Mouse (Mus musculus) midbrain, postnatal 0 days (tissue): ENCODE data around the gene Cdh23. TPM values are rescaled to one million over a fixed set of nuclear protein-coding genes. Genes with fewer than 3 reads are reported as not detected.

Source experiments
- ATAC-seq: fragments of 200-750 bp; cut with Nextera tagmentation; 2 replicates; pipeline ENCODE4 v1.8.0; 2017; ENCODE audit warnings: moderate number of reproducible peaks, mild to moderate bottlenecking, moderate TSS enrichment, moderate library complexity; ENCODE audit not compliant: low FRiP score
- DNase-seq: peaks from one replicate; pipeline ENCODE4 v3.0.0-alpha.2; 2015; ENCODE audit warnings: low spot score
- H3K27ac ChIP-seq: fragments of 300-500 bp; sonication (generic); 2 replicates; pipeline ENCODE4 v1.5.1; 2014; ENCODE audit warnings: low read depth, mild to moderate bottlenecking, low read length, mixed read lengths
- H3K27me3 ChIP-seq: fragments of 300-500 bp; sonication (generic); 2 replicates; pipeline ENCODE4 v1.6.1; 2014; ENCODE audit warnings: low read length, control low read depth, mixed read lengths; ENCODE audit not compliant: insufficient read depth
- H3K36me3 ChIP-seq: fragments of 300-500 bp; sonication (generic); 2 replicates; pipeline ENCODE4 v1.6.1; 2014; ENCODE audit warnings: low read length, control low read depth, mixed read lengths; ENCODE audit not compliant: insufficient read depth
- H3K4me1 ChIP-seq: fragments of 300-500 bp; sonication (generic); 2 replicates; pipeline ENCODE4 v1.6.1; 2014; ENCODE audit warnings: mild to moderate bottlenecking, control low read depth, antibody characterized with exemption, low read length, mixed read lengths; ENCODE audit not compliant: insufficient read depth
- H3K4me2 ChIP-seq: fragments of 300-500 bp; sonication (generic); 2 replicates; pipeline ENCODE4 v1.6.1; 2014; ENCODE audit warnings: low read depth, mild to moderate bottlenecking, low read length, mixed read lengths; ENCODE audit not compliant: poor library complexity, severe bottlenecking
- H3K4me3 ChIP-seq: fragments of 300-500 bp; sonication (generic); 2 replicates; pipeline ENCODE4 v1.5.1; 2014; ENCODE audit warnings: low read depth, mild to moderate bottlenecking, low read length, moderate library complexity
- H3K9ac ChIP-seq: fragments of 300-500 bp; sonication (generic); replicated peaks from 2 replicates; pipeline ENCODE4 v1.6.1; 2014; ENCODE audit warnings: mild to moderate bottlenecking, low read length, moderate library complexity, mixed read lengths; ENCODE audit not compliant: poor library complexity, severe bottlenecking
- H3K9me3 ChIP-seq: fragments of 300-500 bp; sonication (generic); 2 replicates; pipeline ENCODE4 v1.6.1; 2016; ENCODE audit warnings: low read length, control low read depth
- CTCF ChIP-seq: IDR thresholded peaks from 2 replicates; pipeline ENCODE4 v1.5.1; 2016; ENCODE audit warnings: antibody characterized with exemption, mild to moderate bottlenecking
- WGBS: fragments of 180-500 bp; shearing (Covaris S2); extraction: QIAGEN DNeasy Blood & Tissue Kit; methylation state at CpG from one replicate; pipeline ENCODE4 v1.1.7; 2014; 5-methylcytosine and 5-hydroxymethylcytosine counted together
- polyA plus RNA-seq: library from polyadenylated mRNA; unstranded; fragments of >200 nt; fragmentation: Nextera tagmentation; extraction: Ambion mirVana; gene quantifications from 2 replicates; pipeline ENCODE4 v1.2.1, GENCODE M21; 2015
- total RNA-seq: library from RNA; depleted of rRNA; stranded (reverse); fragments of >200 nt; gene quantifications from 2 replicates; pipeline ENCODE4 v1.2.3, GENCODE M21; 2014

Gene Cdh23
- total and polyA plus RNA-seq, 2 experiments from 2014 or later = 4.8 to 20.8 TPM

- H3K27me3 ChIP-seq = no peaks in the 10 kb centered on the region
- DNase-seq (no peak), ATAC-seq (no peak)
- TF ChIP-seq CTCF = no peak
- WGBS = 72% methylated on average over 13 of the region's 13 CpGs
- H3K4me2 ChIP-seq = no peak overlapping the region
- H3K27ac ChIP-seq = no peak overlapping the region
- H3K36me3 ChIP-seq = no peaks in the 10 kb centered on the region
- no peak overlapping the region for H3K4me3 ChIP-seq
- H3K9ac ChIP-seq = no peak overlapping the region
- H3K4me1 ChIP-seq = no peaks in the 10 kb centered on the region
- no peaks in the 10 kb centered on the region for H3K9me3 ChIP-seq
These were observed 426.9 kb downstream of the Cdh23 start for GRCm38 (mm10) chr10:60269141-60270064.

- Histone ChIP-seq H3K4me1 (no peaks in the 10 kb centered on the region), H3K4me3 (no peak overlapping the region), H3K9ac (no peak overlapping the region), H3K27ac (no peak overlapping the region), H3K36me3 (no peaks in the 10 kb centered on the region), H3K4me2 (no peak overlapping the region), H3K27me3 (no peaks in the 10 kb centered on the region), H3K9me3 (no peaks in the 10 kb centered on the region)
- WGBS = 93% methylated on average over 10 of the region's 11 CpGs
- ATAC-seq (no peak), DNase-seq (no peak)
- no peak for TF ChIP-seq CTCF
These were observed 427.6 kb downstream of the Cdh23 start for GRCm38 (mm10) chr10:60268738-60269137.

- Histone ChIP-seq H3K9ac (no peak overlapping the region), H3K4me2 (no peak overlapping the region), H3K4me1 (no peaks in the 10 kb centered on the region), H3K27ac (no peak overlapping the region), H3K4me3 (no peak overlapping the region), H3K27me3 (no peaks in the 10 kb centered on the region), H3K36me3 (no peaks in the 10 kb centered on the region), H3K9me3 (no peaks in the 10 kb centered on the region)
- no peak for ATAC-seq
- DNase-seq = no peak
- TF ChIP-seq CTCF = no peak
- WGBS = 93% methylated on average over 8 of the region's 8 CpGs
These were observed 429.4 kb downstream of the Cdh23 start for GRCm38 (mm10) chr10:60266842-60267401.

- Histone ChIP-seq H3K27ac (no peak overlapping the region), H3K4me2 (no peak overlapping the region), H3K9ac (no peak overlapping the region), H3K9me3 (no peaks in the 10 kb centered on the region), H3K4me1 (no peaks in the 10 kb centered on the region), H3K4me3 (no peak overlapping the region), H3K36me3 (no peaks in the 10 kb centered on the region), H3K27me3 (no peaks in the 10 kb centered on the region)
- WGBS = 77% methylated on average over 10 of the region's 10 CpGs
- DNase-seq (peak; percentile 61), ATAC-seq (no peak)
- no peak for TF ChIP-seq CTCF
These were observed 431.0 kb downstream of the Cdh23 start for GRCm38 (mm10) chr10:60265252-60265651.

GRCm38 (mm10) chr10:60263351-60263750 is 432.9 kb downstream of the Cdh23 start:
- H3K36me3 ChIP-seq = no peaks in the 10 kb centered on the region
- TF ChIP-seq CTCF = no peak
- no peaks in the 10 kb centered on the region for H3K4me1 ChIP-seq
- H3K27me3 ChIP-seq = no peaks in the 10 kb centered on the region
- DNase-seq (no peak), ATAC-seq (no peak)
- H3K4me3 ChIP-seq = no peak overlapping the region
- H3K4me2 ChIP-seq = no peak overlapping the region
- no peak overlapping the region for H3K9ac ChIP-seq
- H3K27ac ChIP-seq = no peak overlapping the region
- 93% methylated on average over 7 of the region's 7 CpGs for WGBS
- H3K9me3 ChIP-seq = no peaks in the 10 kb centered on the region

- Histone ChIP-seq H3K9me3 (no peaks in the 10 kb centered on the region), H3K9ac (no peak overlapping the region), H3K4me1 (no peaks in the 10 kb centered on the region), H3K4me2 (no peak overlapping the region), H3K36me3 (no peaks in the 10 kb centered on the region), H3K27ac (no peak overlapping the region), H3K4me3 (no peak overlapping the region), H3K27me3 (no peaks in the 10 kb centered on the region)
- peak; percentile 92 for DNase-seq
- no peak for TF ChIP-seq CTCF
- 34% methylated on average over 3 of the region's 3 CpGs for WGBS
- ATAC-seq = peak; percentile 77; the same call in 1 of the 2 replicates
These were observed 433.9 kb downstream of the Cdh23 start for GRCm38 (mm10) chr10:60262386-60262785.
